Mouse (Mus musculus) A20 (cell line): ENCODE measurements around the gene Prpf40a.

ENCODE experiments used
- DNase-seq: peaks from one replicate; pipeline ENCODE4 v3.0.0-alpha.2; 2011; ENCODE audit warnings: low read depth, low spot score

Prpf40a gene

GRCm38 (mm10) chr2:53190684-53191511, at the start of gene Prpf40a:
Prpf40a (minus strand) TSS chr2:53191284.
- peak; percentile 99 for DNase-seq

- no peak for DNase-seq
Observed at GRCm38 (mm10) chr2:53222242-53222641, 31.2 kb upstream of the Prpf40a start.

- no peak for DNase-seq
Observed at GRCm38 (mm10) chr2:53213493-53213892, 22.4 kb upstream of the Prpf40a start.

- DNase-seq = no peak
Observed at GRCm38 (mm10) chr2:53206749-53207148, 15.7 kb upstream of the Prpf40a start.

- DNase-seq = peak; percentile 58
Observed at GRCm38 (mm10) chr2:53204373-53205274, 13.5 kb upstream of the Prpf40a start.

- no peak for DNase-seq
Observed at GRCm38 (mm10) chr2:53200164-53200885, 9.2 kb upstream of the Prpf40a start.

- no peak for DNase-seq
Observed at GRCm38 (mm10) chr2:53199203-53199602, 8.1 kb upstream of the Prpf40a start.

GRCm38 (mm10) chr2:53196431-53196830, 5.3 kb upstream of the Prpf40a start:
- no peak for DNase-seq

GRCm38 (mm10) chr2:53192386-53192785, 1.3 kb upstream of the Prpf40a start:
- no peak for DNase-seq

GRCm38 (mm10) chr2:53191523-53192220, 588 bp upstream of the Prpf40a start, which contains the start of gene Arl6ip6:
Arl6ip6 (plus strand) TSS chr2:53191726.
- DNase-seq = peak; percentile 97

GRCm38 (mm10) chr2:53189811-53190210, 1.3 kb downstream of the Prpf40a start:
- peak; percentile 43 for DNase-seq

- DNase-seq = no peak
Observed at GRCm38 (mm10) chr2:53179876-53180275, 11.2 kb downstream of the Prpf40a start.

GRCm38 (mm10) chr2:53178966-53179365, 12.1 kb downstream of the Prpf40a start:
- DNase-seq = no peak

GRCm38 (mm10) chr2:53173966-53174365, 17.1 kb downstream of the Prpf40a start:
- DNase-seq = no peak

- DNase-seq = no peak
Observed at GRCm38 (mm10) chr2:53146852-53147251, 44.2 kb downstream of the Prpf40a start.

- no peak for DNase-seq
Observed at GRCm38 (mm10) chr2:53131567-53131966, 59.5 kb downstream of the Prpf40a start.

- no peak for DNase-seq
Observed at GRCm38 (mm10) chr2:53129070-53129469, 62.0 kb downstream of the Prpf40a start.

- no peak for DNase-seq
Observed at GRCm38 (mm10) chr2:53125998-53126397, 65.1 kb downstream of the Prpf40a start.

- DNase-seq = peak; percentile 46
Observed at GRCm38 (mm10) chr2:53121797-53122196, 69.3 kb downstream of the Prpf40a start.

- DNase-seq = no peak
Observed at GRCm38 (mm10) chr2:53108547-53108946, 82.5 kb downstream of the Prpf40a start.

- no peak for DNase-seq
Observed at GRCm38 (mm10) chr2:53106472-53106871, 84.6 kb downstream of the Prpf40a start.
